Mouse (Mus musculus) liver, embryonic 13.5 days (tissue): Measurements from ENCODE around the gene Dnah17. TPM values are rescaled to one million over a fixed set of nuclear protein-coding genes. Genes with fewer than 3 reads are reported as not detected.
A peak's percentile ranks its signal among the peaks of the same experiment; 100 is the strongest.

Experiments used
- ATAC-seq: fragments of 200-750 bp; cut with Nextera tagmentation; 2 replicates; pipeline ENCODE4 v1.8.0; 2017; ENCODE audit warnings: low read depth, mild to moderate bottlenecking, moderate number of reproducible peaks, moderate library complexity
- DNase-seq: peaks from one replicate; pipeline ENCODE4 v3.0.0; 2022
- H3K27ac ChIP-seq: fragments of 300-500 bp; sonication (generic); 2 replicates; pipeline ENCODE4 v1.5.1; 2015; ENCODE audit warnings: moderate library complexity, mild to moderate bottlenecking, inconsistent platforms
- H3K27me3 ChIP-seq: fragments of 300-500 bp; sonication (generic); 2 replicates; pipeline ENCODE4 v1.6.1; 2015; ENCODE audit warnings: mild to moderate bottlenecking, inconsistent platforms
- H3K36me3 ChIP-seq: fragments of 300-500 bp; sonication (generic); 2 replicates; pipeline ENCODE4 v1.6.1; 2015; ENCODE audit warnings: mild to moderate bottlenecking, inconsistent platforms
- H3K4me1 ChIP-seq: fragments of 300-500 bp; sonication (generic); replicated peaks from 2 replicates; pipeline ENCODE4 v1.6.1; 2015; ENCODE audit warnings: inconsistent platforms
- H3K4me2 ChIP-seq: fragments of 300-500 bp; sonication (generic); 2 replicates; pipeline ENCODE4 v1.6.1; 2015; ENCODE audit warnings: inconsistent platforms, mild to moderate bottlenecking, moderate library complexity
- H3K4me3 ChIP-seq: fragments of 300-500 bp; sonication (generic); replicated peaks from 2 replicates; pipeline ENCODE4 v1.5.1; 2015; ENCODE audit warnings: mild to moderate bottlenecking, inconsistent platforms
- H3K9ac ChIP-seq: fragments of 300-500 bp; sonication (generic); 2 replicates; pipeline ENCODE4 v1.6.1; 2015; ENCODE audit warnings: mild to moderate bottlenecking, inconsistent platforms
- H3K9me3 ChIP-seq: fragments of 300-500 bp; sonication (generic); replicated peaks from 2 replicates; pipeline ENCODE4 v1.6.1; 2016; ENCODE audit warnings: inconsistent platforms
- WGBS: fragments of 180-500 bp; shearing (Covaris S2); methylation state at CpG from one replicate; pipeline ENCODE4 v1.1.7; 2015; ENCODE audit not compliant: insufficient replicate concordance; 5-methylcytosine and 5-hydroxymethylcytosine counted together
- polyA plus RNA-seq: library from polyadenylated mRNA; unstranded; fragments of >200 nt; fragmentation: Nextera tagmentation; extraction: Ambion mirVana; gene quantifications from 2 replicates; pipeline ENCODE4 v1.2.1, GENCODE M21; 2015

The Dnah17 gene
- polyA plus RNA-seq, 1 experiment from 2014 or later, result 0.07 TPM

DNA sequence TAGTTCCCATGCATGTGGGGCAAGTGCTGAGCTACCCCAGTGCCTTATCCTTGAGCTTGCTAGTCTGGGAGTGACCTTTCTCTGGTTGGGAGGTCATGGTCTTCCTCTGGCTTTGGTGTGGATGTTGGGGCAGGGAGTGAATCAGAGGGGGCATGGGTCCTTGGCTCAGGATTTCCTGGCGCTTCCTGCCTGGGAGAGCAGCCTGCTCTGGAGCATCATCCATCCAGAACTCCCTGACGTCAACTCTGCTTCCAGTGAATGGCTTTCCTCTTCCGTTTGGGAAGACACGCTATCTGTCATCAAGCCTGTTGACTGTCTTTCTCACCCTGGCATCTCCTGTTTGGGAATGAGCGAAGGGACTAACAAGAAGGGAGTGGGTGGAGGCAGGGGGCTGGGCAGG, 148.0 kb downstream of the Dnah17 start:
- WGBS, result 52% methylated on average over 5 of the region's 5 CpGs
- no peak overlapping the region for H3K9ac ChIP-seq
- ATAC-seq, result no peak

DNA sequence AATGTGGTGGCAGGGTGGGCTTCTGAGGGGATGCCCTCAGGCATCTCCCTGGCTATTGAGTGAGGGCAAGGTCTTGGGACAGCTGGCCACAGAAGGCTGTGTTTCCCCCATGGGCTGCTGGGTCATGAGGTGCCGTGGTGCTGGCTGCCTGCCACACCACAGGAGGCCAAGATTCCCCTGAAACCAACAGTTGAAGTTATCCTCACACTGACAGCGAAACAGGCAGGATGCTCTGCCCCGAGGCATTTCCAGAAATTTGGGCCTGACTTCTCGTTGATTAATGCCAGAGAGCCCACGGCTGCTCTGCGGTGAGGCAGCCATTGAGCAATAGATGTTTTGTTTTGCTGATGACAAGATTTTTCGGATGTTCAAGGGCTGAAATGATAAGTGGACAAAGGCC, 151.0 kb downstream of the Dnah17 start:
- DNase-seq (no peak), ATAC-seq (no peak)
- no peaks in the 10 kb centered on the region for H3K36me3 ChIP-seq
- H3K4me3 ChIP-seq, result no peak overlapping the region
- H3K9me3 ChIP-seq, result no peaks in the 10 kb centered on the region
- no peak overlapping the region for H3K9ac ChIP-seq
- peaks cover 30% of the 10 kb centered on the region for H3K27me3 ChIP-seq
- H3K4me1 ChIP-seq, result peaks cover 19% of the 10 kb centered on the region
- H3K27ac ChIP-seq, result no peak overlapping the region
- WGBS, result 52% methylated on average over 7 of the region's 7 CpGs
- no peak overlapping the region for H3K4me2 ChIP-seq

More for the DNA sequence above, 148.0 kb downstream of the Dnah17 start:
- H3K9me3 ChIP-seq, result no peaks in the 10 kb centered on the region
- H3K4me2 ChIP-seq, result no peak overlapping the region
- H3K4me3 ChIP-seq, result no peak overlapping the region
- no peak for DNase-seq
- H3K27me3 ChIP-seq, result peaks cover 5% of the 10 kb centered on the region
- H3K4me1 ChIP-seq, result peaks cover 11% of the 10 kb centered on the region
- no peak overlapping the region for H3K27ac ChIP-seq
- H3K36me3 ChIP-seq, result no peaks in the 10 kb centered on the region

DNA sequence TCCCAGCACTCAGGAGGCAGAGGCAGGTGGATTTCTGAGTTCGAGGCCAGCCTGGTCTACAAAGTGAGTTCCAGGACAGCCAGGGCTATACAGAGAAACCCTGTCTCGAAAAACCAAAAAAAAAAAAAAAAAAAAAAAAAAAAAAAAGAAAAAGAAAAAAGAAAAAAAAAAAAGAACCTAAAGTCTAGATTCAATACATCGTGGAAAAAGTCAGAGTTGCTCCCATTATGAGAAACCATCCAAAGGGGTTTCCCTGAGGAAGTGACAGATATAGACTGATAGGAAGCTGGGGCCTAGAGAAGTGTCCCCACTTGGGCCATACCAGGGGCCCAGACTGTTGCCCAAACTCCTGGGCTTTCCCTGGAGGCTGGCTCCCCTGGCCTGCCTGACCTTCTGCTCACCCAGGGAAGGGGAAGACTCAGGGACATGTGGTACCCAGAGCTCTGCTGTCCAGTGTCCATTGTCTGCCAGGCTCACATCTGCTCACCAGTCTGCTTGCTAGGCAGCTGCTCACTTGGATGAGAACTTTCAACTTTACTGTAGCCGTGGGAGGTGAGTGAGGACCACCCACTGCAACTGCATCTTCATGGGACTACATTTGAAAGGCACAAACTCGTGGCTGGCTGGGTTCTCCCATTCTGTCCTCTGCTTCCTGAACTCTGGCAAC, 152.6 kb downstream of the Dnah17 start:
- Histone ChIP-seq H3K4me2 (no peak overlapping the region), H3K9ac (no peak overlapping the region), H3K4me3 (no peak overlapping the region), H3K27ac (no peak overlapping the region), H3K36me3 (no peaks in the 10 kb centered on the region), H3K9me3 (no peaks in the 10 kb centered on the region), H3K4me1 (peaks cover 34% of the 10 kb centered on the region), H3K27me3 (peaks cover 45% of the 10 kb centered on the region)
- ATAC-seq (no peak), DNase-seq (no peak)
- WGBS, result 50% methylated on average over 5 of the region's 5 CpGs

DNA sequence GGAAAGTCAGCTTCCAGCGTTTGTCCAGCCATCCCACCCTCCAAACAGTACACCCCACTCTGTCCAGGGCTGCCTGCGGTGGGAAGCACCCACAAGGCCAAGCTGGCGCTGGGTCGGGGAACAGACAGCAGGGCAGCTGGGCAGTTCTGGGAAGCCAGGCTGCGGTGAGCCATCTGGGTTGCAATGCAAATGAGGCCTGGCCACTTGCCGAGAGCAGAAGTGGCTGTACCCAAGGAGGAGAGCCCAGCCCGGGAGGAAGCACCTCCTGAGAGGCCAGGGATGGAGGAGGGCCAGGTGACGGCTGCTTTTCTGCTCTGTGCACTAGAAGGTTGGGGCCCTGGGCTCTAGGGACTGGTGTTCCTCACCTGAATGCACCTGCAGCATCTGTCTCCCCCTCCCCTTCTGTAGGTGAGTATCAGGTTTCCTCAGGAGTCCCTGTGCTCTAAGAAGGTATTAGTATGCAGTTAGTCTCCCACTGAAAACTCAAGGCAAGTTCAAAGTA, 154.3 kb downstream of the Dnah17 start:
- peaks cover 52% of the 10 kb centered on the region for H3K27me3 ChIP-seq
- H3K4me3 ChIP-seq, result no peak overlapping the region
- no peak for DNase-seq
- H3K9ac ChIP-seq, result no peak overlapping the region
- H3K9me3 ChIP-seq, result no peaks in the 10 kb centered on the region
- no peak overlapping the region for H3K27ac ChIP-seq
- H3K4me1 ChIP-seq, result peaks cover 37% of the 10 kb centered on the region
- no peaks in the 10 kb centered on the region for H3K36me3 ChIP-seq
- no peak overlapping the region for H3K4me2 ChIP-seq
- WGBS, result 30% methylated on average over 8 of the region's 8 CpGs
- no peak for ATAC-seq

DNA sequence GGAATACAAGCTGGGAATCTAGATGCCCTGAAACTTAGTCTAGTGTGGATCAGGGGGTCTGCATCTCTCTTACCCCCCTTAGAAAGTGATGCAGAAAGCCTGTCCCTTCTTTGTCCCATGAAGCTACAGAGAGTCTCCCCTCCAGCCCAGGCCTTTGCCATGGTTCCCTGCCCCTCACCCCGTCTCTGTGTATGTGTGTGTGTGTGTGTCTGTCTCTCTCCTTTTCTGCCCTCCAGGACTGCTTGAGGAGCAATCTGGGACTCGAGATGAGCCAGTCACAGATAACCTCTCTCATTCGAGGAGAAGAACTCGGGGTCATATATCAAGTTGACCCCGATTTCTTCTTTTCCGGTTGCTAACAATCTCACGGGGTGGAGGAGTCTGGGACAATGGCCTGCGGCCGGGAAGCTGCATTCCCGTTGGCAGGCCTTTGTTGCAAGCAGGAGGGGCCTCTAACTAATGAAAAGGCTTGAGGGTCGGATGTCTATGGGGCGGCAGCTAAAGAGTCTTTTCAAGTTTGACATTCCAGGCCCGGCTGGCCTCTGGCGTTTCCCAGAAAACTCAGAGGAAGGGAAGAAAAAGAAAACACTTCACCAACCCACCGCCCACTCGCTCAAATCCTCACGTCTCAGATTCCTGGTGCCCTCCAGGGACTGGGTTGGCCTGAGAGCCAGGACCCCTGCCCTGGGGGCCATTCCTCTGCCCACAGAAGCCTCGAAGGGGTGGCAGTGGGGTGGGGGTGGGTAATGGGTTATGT, 155.0 kb downstream of the Dnah17 start:
- H3K4me2 ChIP-seq, result no peak overlapping the region
- no peak overlapping the region for H3K4me3 ChIP-seq
- H3K9me3 ChIP-seq, result no peaks in the 10 kb centered on the region
- no peak overlapping the region for H3K9ac ChIP-seq
- H3K27ac ChIP-seq, result no peak overlapping the region; the same call in 1 of the 2 replicates
- H3K4me1 ChIP-seq, result peaks cover 44% of the 10 kb centered on the region
- peaks cover 54% of the 10 kb centered on the region for H3K27me3 ChIP-seq
- no peak for ATAC-seq
- 29% methylated on average over 18 of the region's 18 CpGs for WGBS
- no peaks in the 10 kb centered on the region for H3K36me3 ChIP-seq
- no peak for DNase-seq

DNA sequence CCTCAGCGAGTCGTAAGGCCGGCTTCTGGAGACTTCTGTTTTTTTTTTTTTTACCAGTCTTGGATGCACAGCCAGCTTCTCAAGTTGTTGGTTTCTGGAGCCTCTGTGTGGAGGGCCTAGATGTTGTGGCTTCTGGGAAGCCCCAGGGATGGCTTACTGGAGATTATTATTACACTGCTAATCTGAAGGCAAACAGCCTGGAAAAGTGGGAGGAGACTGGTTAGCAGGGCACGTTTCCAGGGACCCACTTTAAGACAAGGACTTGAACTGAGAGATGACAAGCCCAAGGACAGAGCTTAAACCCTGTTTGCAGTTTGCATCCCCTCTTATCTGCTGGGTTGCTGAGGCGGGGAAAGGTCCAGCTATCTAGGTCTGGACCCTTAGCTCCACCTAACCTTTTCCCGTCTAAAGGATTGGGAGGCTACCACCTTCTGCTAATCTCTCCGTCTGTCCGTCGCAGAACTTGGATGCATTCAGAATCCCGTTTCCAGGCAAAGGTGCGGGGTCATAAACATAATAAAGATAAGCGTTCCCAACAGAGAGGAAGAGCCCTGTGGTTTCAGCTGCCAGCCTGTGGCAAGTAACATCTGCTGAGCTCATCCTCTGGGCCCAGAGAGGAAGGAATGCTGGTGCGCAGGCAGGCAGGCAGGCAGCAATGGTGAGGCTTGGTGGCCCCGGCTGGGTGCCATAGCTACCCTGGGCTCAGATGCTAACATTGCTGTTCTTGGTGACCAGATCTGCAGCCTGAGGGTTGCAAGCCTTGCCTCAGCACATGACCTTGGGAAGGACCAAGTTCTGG, 155.9 kb downstream of the Dnah17 start:
- Histone ChIP-seq H3K4me1 (peaks cover 53% of the 10 kb centered on the region), H3K36me3 (no peaks in the 10 kb centered on the region), H3K4me2 (no peak overlapping the region), H3K9ac (no peak overlapping the region), H3K4me3 (no peak overlapping the region), H3K27ac (0 out of 2 replicates have a peak overlapping the region, but pooled peaks have one; percentile 29), H3K9me3 (no peaks in the 10 kb centered on the region), H3K27me3 (peaks cover 55% of the 10 kb centered on the region)
- WGBS, result 5% methylated on average over 14 of the region's 14 CpGs
- ATAC-seq (no peak), DNase-seq (no peak)

DNA sequence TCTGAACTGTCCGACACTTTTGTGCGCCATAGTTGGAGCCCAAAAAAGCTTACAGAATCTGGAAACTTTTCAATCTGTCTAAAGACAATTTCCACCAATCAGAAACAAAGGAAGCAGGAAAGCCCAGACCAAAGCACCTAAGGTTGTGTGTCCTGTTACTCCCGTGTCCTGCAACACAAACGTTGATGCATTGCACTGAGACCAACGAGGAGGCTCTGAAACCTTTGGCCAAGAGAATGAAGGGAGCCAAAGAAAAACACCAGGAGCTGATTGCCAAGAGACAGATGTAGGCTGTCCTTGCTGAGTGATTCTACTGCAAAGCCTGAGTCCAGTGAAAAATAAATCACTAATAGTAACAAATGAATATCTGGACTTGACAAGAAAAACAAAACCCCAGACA, 156.9 kb downstream of the Dnah17 start:
- no peak overlapping the region for H3K4me3 ChIP-seq
- H3K9me3 ChIP-seq, result no peaks in the 10 kb centered on the region
- no peak overlapping the region for H3K27ac ChIP-seq
- H3K9ac ChIP-seq, result no peak overlapping the region
- no peak overlapping the region for H3K4me2 ChIP-seq
- ATAC-seq, result no peak
- WGBS, result 38% methylated on average over 5 of the region's 5 CpGs
- no peaks in the 10 kb centered on the region for H3K36me3 ChIP-seq
- peaks cover 59% of the 10 kb centered on the region for H3K4me1 ChIP-seq
- no peak for DNase-seq
- H3K27me3 ChIP-seq, result peaks cover 54% of the 10 kb centered on the region

DNA sequence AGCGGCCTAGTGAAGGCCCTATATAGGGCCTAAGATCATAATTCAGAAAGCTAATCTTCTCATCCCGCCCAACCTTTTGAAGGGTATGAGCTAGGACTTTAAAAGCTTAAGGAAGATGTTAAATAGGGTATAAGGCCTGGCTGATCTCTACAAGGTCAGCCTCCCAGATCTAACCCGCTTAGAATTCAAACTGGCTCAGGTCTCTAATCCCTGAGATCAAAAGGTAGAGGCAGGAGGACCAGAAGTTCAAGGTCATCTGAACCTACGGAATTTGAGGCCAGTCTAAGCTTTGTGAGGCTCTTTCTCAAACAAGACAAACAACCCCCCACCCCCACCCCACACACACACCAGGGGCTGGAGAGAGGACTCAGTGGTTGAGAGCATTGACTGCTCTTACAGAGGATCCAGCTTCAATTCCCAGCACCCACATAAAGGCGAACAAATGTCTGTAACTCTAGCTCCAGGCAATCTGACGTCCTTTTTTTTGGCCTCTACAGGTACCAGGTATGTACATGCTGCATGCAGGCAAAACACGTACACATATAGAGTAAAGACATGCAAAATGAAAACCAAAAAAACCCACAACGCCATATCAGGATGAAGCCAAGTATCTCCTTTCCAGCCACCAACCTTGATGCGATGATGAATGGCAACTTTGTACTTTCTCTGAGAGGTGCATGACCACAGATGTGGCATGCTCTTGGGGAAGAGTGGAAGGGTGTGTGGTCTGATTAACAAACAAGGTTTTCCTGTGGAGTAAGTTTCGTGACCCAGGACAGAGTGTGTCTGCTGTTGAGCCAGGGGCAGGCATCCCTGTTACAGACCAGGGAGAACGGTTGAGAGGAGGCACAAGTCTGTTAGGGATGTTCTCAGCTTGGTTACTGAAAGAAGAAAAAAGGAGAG, 157.5 kb downstream of the Dnah17 start:
- H3K27me3 ChIP-seq, result peaks cover 60% of the 10 kb centered on the region
- ATAC-seq (no peak), DNase-seq (no peak)
- peaks cover 2% of the 10 kb centered on the region for H3K36me3 ChIP-seq
- no peaks in the 10 kb centered on the region for H3K9me3 ChIP-seq
- H3K27ac ChIP-seq, result no peak overlapping the region
- no peak overlapping the region for H3K4me3 ChIP-seq
- H3K4me2 ChIP-seq, result no peak overlapping the region
- peaks cover 66% of the 10 kb centered on the region for H3K4me1 ChIP-seq
- WGBS, result 51% methylated on average over 11 of the region's 11 CpGs
- no peak overlapping the region for H3K9ac ChIP-seq
